In the genomic region with DNA sequence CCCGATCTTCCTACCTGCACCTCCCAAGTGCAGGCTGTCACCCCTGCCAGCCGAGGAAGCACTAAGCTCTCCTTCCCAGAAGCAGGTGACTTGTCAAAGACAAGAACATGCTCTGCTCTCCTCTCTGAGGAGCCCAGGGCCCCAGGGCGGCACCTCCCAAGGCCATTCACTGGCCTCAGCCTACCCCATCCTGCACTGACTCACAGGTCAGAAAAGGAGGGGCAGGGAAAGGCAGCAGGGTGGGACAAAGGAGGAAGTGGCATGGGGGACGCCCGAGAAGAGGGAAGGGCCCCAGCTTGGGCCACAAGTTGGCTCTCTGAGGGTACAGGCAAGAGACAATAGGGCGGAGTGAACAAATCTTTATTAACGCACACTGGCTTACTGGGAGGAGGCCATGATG, we compare ENCODE assay signal across 14 mouse cellular contexts. TPM values are rescaled to one million over a fixed set of nuclear protein-coding genes. Genes with fewer than 3 reads are reported as not detected.
A peak's percentile ranks its signal among the peaks of the same experiment; 100 is the strongest.
DNase-seq lines count a peak whose midpoint lies in the region; ATAC-seq and TF ChIP-seq lines count a peak whose summit lies in the region.
"Had no signal": no experiment of that assay in that cellular context is flagged by ENCODE, and none has a peak within 500 bp of the region (broad histone marks: within the 10 kb centered on the region; RNA-seq: fewer than 3 reads in every experiment).

No protein-coding gene starts in this region.

- TF ChIP-seq POLR2A in lung, adult 2 months (IDR thresholded peaks at IDR 0.05; ENCODE audit: borderline replicate concordance, extremely low read depth, low read depth, low read length): no peak

- DNase-seq in heart, postnatal 14 days: no peak
- DNase-seq in lung, postnatal 0 days (ENCODE audit: low spot score): no peak
- DNase-seq in lung, adult 2 months: no peak
- DNase-seq in spleen, adult 18-20 months: no peak
- no peak for DNase-seq in right cerebral cortex, adult 18-20 months
- DNase-seq: cerebellum, postnatal 10 days; thymus, postnatal 4 days had no signal

- no peak for ATAC-seq in heart, embryonic 13.5 days (ENCODE audit: extremely low read depth, insufficient number of reproducible peaks, low FRiP score, low TSS enrichment)
- no peak for ATAC-seq in lung, postnatal 0 days
- ATAC-seq in intestine, embryonic 16.5 days: peak; percentile 66
- ATAC-seq: forebrain, embryonic 15.5 days had no signal

- H3K36me3 ChIP-seq in heart, embryonic 13.5 days: peaks cover 55% of the 10 kb centered on the region
- H3K36me3 ChIP-seq in lung, postnatal 0 days (ENCODE audit: insufficient read depth, low read length): peaks cover 7% of the 10 kb centered on the region; the same call in 1 of the 2 replicates
- peaks cover 15% of the 10 kb centered on the region for H3K36me3 ChIP-seq in intestine, embryonic 16.5 days (ENCODE audit: control insufficient read depth, insufficient read depth, low read length)

- H3K9me3 ChIP-seq in heart, embryonic 13.5 days: no peaks in the 10 kb centered on the region
- no peaks in the 10 kb centered on the region for H3K9me3 ChIP-seq in lung, postnatal 0 days (ENCODE audit: low read length)
- no peaks in the 10 kb centered on the region for H3K9me3 ChIP-seq in intestine, embryonic 16.5 days (ENCODE audit: control insufficient read depth, low read length)
- H3K9me3 ChIP-seq: embryonic facial prominence, embryonic 13.5 days; forebrain, embryonic 15.5 days; midbrain, embryonic 12.5 days; neural tube, embryonic 13.5 days had no signal

- no peak for TF ChIP-seq EP300 in lung, postnatal 0 days (IDR thresholded peaks at IDR 0.05)

- peaks cover 29% of the 10 kb centered on the region for H3K4me1 ChIP-seq in heart, embryonic 13.5 days
- peaks cover 9% of the 10 kb centered on the region; the same call in 1 of the 2 replicates for H3K4me1 ChIP-seq in lung, postnatal 0 days (ENCODE audit: insufficient read depth, low read depth, low read length)
- peaks cover 16% of the 10 kb centered on the region for H3K4me1 ChIP-seq in lung, adult 2 months (ENCODE audit: control insufficient read depth, insufficient read depth, low read length)
- H3K4me1 ChIP-seq in intestine, embryonic 16.5 days (ENCODE audit: control insufficient read depth, insufficient read depth, low read length): peaks cover 15% of the 10 kb centered on the region; the same call in 1 of the 2 replicates
- H3K4me1 ChIP-seq: embryonic facial prominence, embryonic 13.5 days; midbrain, embryonic 12.5 days; neural tube, embryonic 13.5 days had no signal

- TF ChIP-seq CTCF in lung, postnatal 0 days (IDR thresholded peaks at IDR 0.05): no peak
- TF ChIP-seq CTCF in lung, adult 2 months (IDR thresholded peaks at IDR 0.05; ENCODE audit: insufficient read depth, low read length): no peak

- intact Hi-C loops in heart, postnatal 14 days (cut with DNase I): loop anchor here (5.0 kb wide), 1 partner anchor 179 kb away; no protein-coding TSS in a partner anchor

- no peak overlapping the region for H3K4me3 ChIP-seq in heart, embryonic 13.5 days
- H3K4me3 ChIP-seq in lung, postnatal 0 days (ENCODE audit: low read depth, low read length): no peak overlapping the region
- H3K4me3 ChIP-seq in lung, adult 2 months (replicated peaks; ENCODE audit: extremely low read depth, low read depth, low read length): no peak overlapping the region
- no peak overlapping the region for H3K4me3 ChIP-seq in intestine, embryonic 16.5 days (ENCODE audit: low read length)
- H3K4me3 ChIP-seq: embryonic facial prominence, embryonic 13.5 days; forebrain, embryonic 15.5 days; midbrain, embryonic 12.5 days; neural tube, embryonic 13.5 days had no signal

- whole genome bisulfite sequencing in heart, embryonic 13.5 days: 84% methylated on average over 7 of the region's 7 CpGs
- 80% methylated on average over 7 of the region's 7 CpGs for WGBS in lung, postnatal 0 days
- WGBS in lung, adult 2 months: 67% methylated on average over 7 of the region's 7 CpGs
- WGBS in intestine, embryonic 16.5 days: 63% methylated on average over 7 of the region's 7 CpGs

- H3K27ac ChIP-seq in heart, embryonic 13.5 days (replicated peaks): peak overlapping the region; percentile 84
- peak overlapping the region; percentile 77 for H3K27ac ChIP-seq in lung, postnatal 0 days (ENCODE audit: low read length)
- H3K27ac ChIP-seq in intestine, embryonic 16.5 days (ENCODE audit: low read length): peak overlapping the region; percentile 83
- H3K27ac ChIP-seq: embryonic facial prominence, embryonic 13.5 days; forebrain, embryonic 15.5 days; midbrain, embryonic 12.5 days; neural tube, embryonic 13.5 days had no signal

- no peaks in the 10 kb centered on the region for H3K27me3 ChIP-seq in heart, embryonic 13.5 days (replicated peaks)
- H3K27me3 ChIP-seq in lung, postnatal 0 days (replicated peaks; ENCODE audit: insufficient read depth, low read length): no peaks in the 10 kb centered on the region
- no peaks in the 10 kb centered on the region for H3K27me3 ChIP-seq in intestine, embryonic 16.5 days (replicated peaks; ENCODE audit: control insufficient read depth, insufficient read depth, low read length)
- H3K27me3 ChIP-seq: CH12.LX; embryonic facial prominence, embryonic 13.5 days; forebrain, embryonic 15.5 days; midbrain, embryonic 12.5 days; neural tube, embryonic 13.5 days had no signal

- no peak overlapping the region for H3K4me2 ChIP-seq in heart, embryonic 13.5 days
- no peak overlapping the region for H3K4me2 ChIP-seq in lung, postnatal 0 days (replicated peaks; ENCODE audit: low read depth, low read length)
- peak overlapping the region; percentile 17 for H3K4me2 ChIP-seq in intestine, embryonic 16.5 days (ENCODE audit: low read depth, low read length)
- H3K4me2 ChIP-seq: embryonic facial prominence, embryonic 13.5 days; forebrain, embryonic 15.5 days; midbrain, embryonic 12.5 days; neural tube, embryonic 13.5 days had no signal

- peak overlapping the region; percentile 2; the same call in 1 of the 2 replicates for H3K9ac ChIP-seq in heart, embryonic 13.5 days
- no peak overlapping the region; the same call in 1 of the 2 replicates for H3K9ac ChIP-seq in lung, postnatal 0 days (replicated peaks; ENCODE audit: low read depth)
- H3K9ac ChIP-seq in intestine, embryonic 16.5 days (ENCODE audit: low read depth, low read length): peak overlapping the region; percentile 46
- H3K9ac ChIP-seq: embryonic facial prominence, embryonic 13.5 days; forebrain, embryonic 15.5 days; midbrain, embryonic 12.5 days; neural tube, embryonic 13.5 days had no signal

RNA-seq across cellular contexts. Expression of gene Actn4, which starts 8.9 kb away (rescaled TPM):
- polyA plus RNA-seq in heart, embryonic 13.5 days (2015; fragmentation: Nextera tagmentation; extraction: Ambion mirVana): 259 and 266 TPM in 2 replicates
- total RNA-seq in heart, postnatal 14 days (2021): 100 to 1,000 TPM; 110 to 127 TPM
- 202 and 218 TPM in 2 replicates for polyA plus RNA-seq in lung, postnatal 0 days (2015; fragmentation: Nextera tagmentation; extraction: Ambion mirVana)
- polyA plus RNA-seq in lung, adult 2 months (2012; rRNA removed): 314 and 324 TPM in 2 replicates
- 402 and 447 TPM in 2 replicates for polyA plus RNA-seq in intestine, embryonic 16.5 days (2015; fragmentation: Nextera tagmentation; extraction: Ambion mirVana)

RNA-seq across cellular contexts. Expression of gene Eif3k, which starts 10.6 kb away (rescaled TPM):
- polyA plus RNA-seq in heart, embryonic 13.5 days (2015; fragmentation: Nextera tagmentation; extraction: Ambion mirVana): 257 and 300 TPM in 2 replicates
- 100 to 1,000 TPM; 157 to 159 TPM for total RNA-seq in heart, postnatal 14 days (2021)
- 287 and 294 TPM in 2 replicates for polyA plus RNA-seq in lung, postnatal 0 days (2015; fragmentation: Nextera tagmentation; extraction: Ambion mirVana)
- polyA plus RNA-seq in lung, adult 2 months (2012; rRNA removed): 175 and 234 TPM in 2 replicates
- polyA plus RNA-seq in intestine, embryonic 16.5 days (2015; fragmentation: Nextera tagmentation; extraction: Ambion mirVana): 355 and 362 TPM in 2 replicates

RNA-seq across cellular contexts. Expression of gene Map4k1, which starts 10.8 kb away (rescaled TPM):
- polyA plus RNA-seq in heart, embryonic 13.5 days (2015; fragmentation: Nextera tagmentation; extraction: Ambion mirVana): 3.4 and 5.3 TPM in 2 replicates
- total RNA-seq in heart, postnatal 14 days (2021): 1 to 10 TPM in 1 of 2 experiments, under 1 TPM in 1; 0.96 to 2.4 TPM
- 2.0 and 3.5 TPM in 2 replicates for polyA plus RNA-seq in lung, postnatal 0 days (2015; fragmentation: Nextera tagmentation; extraction: Ambion mirVana)
- polyA plus RNA-seq in lung, adult 2 months (2012; rRNA removed): 16.7 and 17.0 TPM in 2 replicates
- 6.9 and 7.3 TPM in 2 replicates for polyA plus RNA-seq in intestine, embryonic 16.5 days (2015; fragmentation: Nextera tagmentation; extraction: Ambion mirVana)
